Comparison of ENCODE assay signal across 10 mouse cellular contexts in the genomic region with DNA sequence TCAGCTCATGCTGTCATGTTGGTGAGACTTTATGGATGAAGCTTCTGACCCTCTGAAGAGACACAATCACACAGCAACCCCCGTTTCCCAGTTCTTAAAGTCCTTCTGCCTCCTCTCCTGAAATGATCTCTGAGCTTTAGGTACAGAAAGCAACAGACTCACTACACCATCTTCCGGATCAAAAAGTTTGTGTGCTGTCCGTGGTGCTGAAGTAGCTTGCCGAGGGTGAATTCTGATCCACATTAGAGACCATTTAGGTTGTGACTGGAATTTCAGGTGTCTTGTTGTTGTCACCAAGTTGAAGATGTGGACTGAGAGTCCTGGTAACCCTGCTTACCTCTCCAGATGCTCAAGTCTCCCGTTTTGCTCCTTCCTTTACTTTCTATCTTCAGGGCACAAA.
A peak's percentile ranks its signal among the peaks of the same experiment; 100 is the strongest.
DNase-seq lines count a peak whose midpoint lies in the region; ATAC-seq and TF ChIP-seq lines count a peak whose summit lies in the region.
"Had no signal": no experiment of that assay in that cellular context is flagged by ENCODE, and none has a peak within 500 bp of the region (broad histone marks: within the 10 kb centered on the region; RNA-seq: fewer than 3 reads in every experiment).

No protein-coding gene starts in this region.

- no peak for ATAC-seq in heart, postnatal 0 days (ENCODE audit: insufficient read depth, low read depth)
- ATAC-seq in hindbrain, postnatal 0 days: no peak
- ATAC-seq in heart, embryonic 12.5 days (ENCODE audit: insufficient number of reproducible peaks, low FRiP score): no peak

- no peak overlapping the region for H3K4me2 ChIP-seq in heart, postnatal 0 days (ENCODE audit: low read depth, low read length)
- H3K4me2 ChIP-seq in hindbrain, postnatal 0 days (ENCODE audit: low read depth, low read length): no peak overlapping the region
- H3K4me2 ChIP-seq in heart, embryonic 12.5 days: no peak overlapping the region
- H3K4me2 ChIP-seq: neural tube, embryonic 12.5 days had no signal

- WGBS in heart, postnatal 0 days: 18% methylated on average over 5 of the region's 5 CpGs
- 35% methylated on average over 5 of the region's 5 CpGs for WGBS in hindbrain, postnatal 0 days
- 33% methylated on average over 5 of the region's 5 CpGs for WGBS in heart, embryonic 12.5 days

- no peaks in the 10 kb centered on the region for H3K36me3 ChIP-seq in heart, postnatal 0 days (replicated peaks; ENCODE audit: control insufficient read depth, insufficient read depth, low read length)
- H3K36me3 ChIP-seq in hindbrain, postnatal 0 days (ENCODE audit: insufficient read depth, low read length): no peaks in the 10 kb centered on the region
- H3K36me3 ChIP-seq in heart, embryonic 12.5 days: no peaks in the 10 kb centered on the region
- H3K36me3 ChIP-seq: neural tube, embryonic 12.5 days had no signal

- DNase-seq in heart, postnatal 0 days (ENCODE audit: low spot score): peak; percentile 9
- DNase-seq in heart, adult 9 months (ENCODE audit: low spot score in 2 of 2): no peak
- peak; percentile 71 for DNase-seq in testis, postnatal 10 days (ENCODE audit: low spot score)
- DNase-seq in testis, postnatal 14 days (ENCODE audit: low spot score): no peak
- peak; percentile 33 for DNase-seq in hindbrain, postnatal 0 days (ENCODE audit: low spot score)
- DNase-seq in yolk sac, embryonic 10.5 days (ENCODE audit: low spot score): peak; percentile 5
- DNase-seq in layer of hippocampus, adult 9-11 months: no peak
- DNase-seq: thymus, postnatal 25 days had no signal

- H3K4me3 ChIP-seq in heart, postnatal 0 days (ENCODE audit: low read depth, low read length): no peak overlapping the region
- H3K4me3 ChIP-seq in hindbrain, postnatal 0 days (ENCODE audit: low read length): no peak overlapping the region
- H3K4me3 ChIP-seq in heart, embryonic 12.5 days: no peak overlapping the region
- H3K4me3 ChIP-seq: neural tube, embryonic 12.5 days had no signal

- TF ChIP-seq EP300 in heart, postnatal 0 days (IDR thresholded peaks at IDR 0.05; ENCODE audit: low read depth): no peak

- no peaks in the 10 kb centered on the region for H3K27me3 ChIP-seq in heart, postnatal 0 days (ENCODE audit: control insufficient read depth, insufficient read depth, low read length)
- H3K27me3 ChIP-seq in hindbrain, postnatal 0 days (ENCODE audit: insufficient read depth, low read length): no peaks in the 10 kb centered on the region
- no peaks in the 10 kb centered on the region for H3K27me3 ChIP-seq in heart, embryonic 12.5 days (replicated peaks)
- H3K27me3 ChIP-seq: neural tube, embryonic 12.5 days had no signal

- H3K27ac ChIP-seq in heart, postnatal 0 days (ENCODE audit: low read depth): no peak overlapping the region
- H3K27ac ChIP-seq in hindbrain, postnatal 0 days: no peak overlapping the region
- no peak overlapping the region for H3K27ac ChIP-seq in heart, embryonic 12.5 days (ENCODE audit: poor library complexity, severe bottlenecking)
- H3K27ac ChIP-seq: neural tube, embryonic 12.5 days had no signal

- no peaks in the 10 kb centered on the region for H3K4me1 ChIP-seq in heart, postnatal 0 days (ENCODE audit: control insufficient read depth, insufficient read depth)
- no peaks in the 10 kb centered on the region for H3K4me1 ChIP-seq in hindbrain, postnatal 0 days (ENCODE audit: insufficient read depth, low read length)
- no peaks in the 10 kb centered on the region for H3K4me1 ChIP-seq in heart, embryonic 12.5 days (replicated peaks)
- H3K4me1 ChIP-seq: neural tube, embryonic 12.5 days had no signal

- TF ChIP-seq CTCF in heart, postnatal 0 days (IDR thresholded peaks at IDR 0.05; ENCODE audit: low read depth): no peak
- no peak for TF ChIP-seq CTCF in hindbrain, postnatal 0 days (IDR thresholded peaks at IDR 0.05; ENCODE audit: low read depth)

- no peak overlapping the region for H3K9ac ChIP-seq in heart, postnatal 0 days (replicated peaks; ENCODE audit: low read depth, low read length)
- H3K9ac ChIP-seq in hindbrain, postnatal 0 days (replicated peaks; ENCODE audit: low read length): no peak overlapping the region
- H3K9ac ChIP-seq in heart, embryonic 12.5 days: no peak overlapping the region
- H3K9ac ChIP-seq: neural tube, embryonic 12.5 days had no signal

- no peaks in the 10 kb centered on the region for H3K9me3 ChIP-seq in heart, postnatal 0 days (replicated peaks; ENCODE audit: control insufficient read depth, low read length)
- H3K9me3 ChIP-seq in hindbrain, postnatal 0 days (ENCODE audit: low read length): no peaks in the 10 kb centered on the region
- H3K9me3 ChIP-seq in heart, embryonic 12.5 days (replicated peaks): peaks cover 5% of the 10 kb centered on the region; the same call in 1 of the 2 replicates
- H3K9me3 ChIP-seq: neural tube, embryonic 12.5 days had no signal

Comparison
In these comparisons a context has a peak if more than half of its experiments do, and no peak if none do; other contexts are left out.
1. DNase-seq: peak in heart, postnatal 0 days (single experiment), testis, postnatal 10 days (single experiment), hindbrain, postnatal 0 days (single experiment) and yolk sac, embryonic 10.5 days (single experiment); none in heart, adult 9 months (0 of 2), testis, postnatal 14 days (single experiment) and layer of hippocampus, adult 9-11 months (single experiment).